Mouse (Mus musculus): ENCODE data around the gene Syn3. TPM values are rescaled to one million over a fixed set of nuclear protein-coding genes. Genes with fewer than 3 reads are reported as not detected.

Syn3 gene
- polyA plus RNA-seq, 1 experiment from 2014 or later = 7.1 TPM

DNA sequence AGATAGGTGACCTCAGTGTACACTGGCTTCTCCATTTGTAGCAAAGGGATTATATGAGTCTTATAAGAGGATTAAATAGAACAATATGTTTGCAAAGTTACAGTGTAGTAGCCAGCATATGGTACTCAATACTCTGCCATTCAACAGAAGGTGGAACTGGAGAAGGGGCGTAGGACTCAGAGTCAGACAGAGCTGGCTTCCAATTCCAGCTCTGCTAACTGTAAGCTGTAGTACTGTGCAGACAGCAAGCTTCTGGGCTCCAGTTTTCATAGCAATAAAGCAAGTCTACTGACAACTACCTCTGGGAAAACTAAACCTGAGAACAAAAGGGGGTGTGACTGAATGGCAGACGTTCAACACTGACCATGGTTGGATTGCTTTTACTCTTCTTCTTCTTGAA lies 237.0 kb downstream of the Syn3 start:
- ATAC-seq (replicated peaks; ENCODE audit: low FRiP score) (no peak), DNase-seq (ENCODE audit: low spot score) (no peak)
- H3K4me1 ChIP-seq (replicated peaks; ENCODE audit: control insufficient read depth, insufficient read depth, low read length) = no peaks in the 10 kb centered on the region
- no peaks in the 10 kb centered on the region for H3K36me3 ChIP-seq (ENCODE audit: control insufficient read depth, insufficient read depth, low read length)
- no peaks in the 10 kb centered on the region for H3K27me3 ChIP-seq (ENCODE audit: control insufficient read depth, insufficient read depth, low read length)
- H3K9me3 ChIP-seq (ENCODE audit: control insufficient read depth, low read length) = no peaks in the 10 kb centered on the region
- no peak overlapping the region for H3K27ac ChIP-seq (ENCODE audit: low read depth, low read length)
- H3K9ac ChIP-seq (ENCODE audit: low read length) = no peak overlapping the region
- H3K4me3 ChIP-seq (ENCODE audit: low read depth, low read length) = no peak overlapping the region
- no peak overlapping the region for H3K4me2 ChIP-seq (ENCODE audit: low read depth, low read length, severe bottlenecking)
- WGBS = 78% methylated on average over 2 of the region's 2 CpGs

DNA sequence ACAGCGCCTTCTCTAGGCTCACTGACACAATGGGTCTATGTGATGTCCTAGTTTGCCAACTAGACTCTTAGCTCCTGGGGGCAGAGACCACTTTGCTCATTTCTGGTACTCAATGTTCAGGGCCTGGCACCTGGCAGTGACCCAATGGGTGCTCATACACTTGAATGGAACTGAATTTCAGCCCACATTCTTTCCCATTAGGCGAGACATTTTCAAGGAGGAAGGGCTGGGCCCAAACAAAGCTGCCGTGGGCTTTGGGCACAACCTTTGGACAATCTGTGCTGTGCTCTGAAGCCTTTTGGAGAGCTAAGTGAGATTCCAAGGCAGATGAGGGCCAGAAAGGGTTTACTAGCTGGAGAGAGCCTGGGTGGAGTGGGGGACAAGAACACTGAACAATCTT lies 239.7 kb downstream of the Syn3 start:
- Histone ChIP-seq H3K4me3 (ENCODE audit: low read depth, low read length) (no peak overlapping the region), H3K9ac (ENCODE audit: low read length) (no peak overlapping the region), H3K36me3 (ENCODE audit: control insufficient read depth, insufficient read depth, low read length) (no peaks in the 10 kb centered on the region), H3K4me2 (ENCODE audit: low read depth, low read length, severe bottlenecking) (no peak overlapping the region), H3K9me3 (ENCODE audit: control insufficient read depth, low read length) (no peaks in the 10 kb centered on the region), H3K27me3 (ENCODE audit: control insufficient read depth, insufficient read depth, low read length) (no peaks in the 10 kb centered on the region), H3K4me1 (replicated peaks; ENCODE audit: control insufficient read depth, insufficient read depth, low read length) (no peaks in the 10 kb centered on the region), H3K27ac (ENCODE audit: low read depth, low read length) (no peak overlapping the region)
- 82% methylated on average over 3 of the region's 3 CpGs for WGBS
- DNase-seq (ENCODE audit: low spot score) (no peak), ATAC-seq (replicated peaks; ENCODE audit: low FRiP score) (no peak)

DNA sequence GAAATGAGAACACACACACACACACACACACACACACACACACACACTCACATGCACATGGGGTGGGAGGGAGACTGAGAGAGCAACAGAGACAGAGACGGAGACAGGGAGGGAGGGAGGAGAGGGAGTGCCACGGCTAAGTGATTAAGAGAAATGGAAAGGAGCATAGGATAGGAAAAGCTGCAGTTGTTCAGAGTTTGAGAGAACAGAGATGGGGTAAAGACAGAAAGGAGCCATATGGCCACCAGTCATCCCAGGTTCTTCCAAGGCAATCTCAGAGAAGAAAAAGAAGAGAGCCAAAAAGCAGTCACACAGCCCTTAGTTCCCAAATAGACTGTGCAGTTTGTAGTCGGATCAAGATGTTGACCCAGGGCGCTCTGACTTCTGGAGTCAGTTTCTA lies 240.7 kb downstream of the Syn3 start:
- Histone ChIP-seq H3K4me3 (ENCODE audit: low read depth, low read length) (no peak overlapping the region), H3K27me3 (ENCODE audit: control insufficient read depth, insufficient read depth, low read length) (no peaks in the 10 kb centered on the region), H3K4me1 (replicated peaks; ENCODE audit: control insufficient read depth, insufficient read depth, low read length) (no peaks in the 10 kb centered on the region), H3K27ac (ENCODE audit: low read depth, low read length) (no peak overlapping the region), H3K9ac (ENCODE audit: low read length) (no peak overlapping the region), H3K9me3 (ENCODE audit: control insufficient read depth, low read length) (no peaks in the 10 kb centered on the region), H3K4me2 (ENCODE audit: low read depth, low read length, severe bottlenecking) (no peak overlapping the region), H3K36me3 (ENCODE audit: control insufficient read depth, insufficient read depth, low read length) (no peaks in the 10 kb centered on the region)
- DNase-seq (ENCODE audit: low spot score) = no peak
- no peak for ATAC-seq (replicated peaks; ENCODE audit: low FRiP score)
- 85% methylated on average over 4 of the region's 4 CpGs for WGBS

DNA sequence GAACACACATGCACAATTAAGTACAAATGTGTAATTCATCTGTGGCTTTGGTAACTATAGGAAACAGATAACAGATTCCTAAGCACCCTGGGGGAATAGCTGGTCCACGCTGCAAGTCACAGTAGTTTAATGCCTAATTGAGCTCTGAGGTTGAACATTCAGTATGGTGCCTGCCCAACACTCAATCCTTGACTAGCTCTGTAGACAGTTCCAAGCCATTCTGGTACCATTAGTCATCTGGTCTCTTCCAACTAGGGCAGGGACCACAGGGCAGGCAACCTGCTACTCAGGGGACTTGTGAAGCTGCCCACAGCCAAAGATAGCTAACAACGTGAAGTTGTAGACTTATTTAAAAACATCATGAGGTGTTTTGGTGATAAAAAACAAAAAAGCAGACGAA lies 241.7 kb downstream of the Syn3 start:
- H3K27ac ChIP-seq (ENCODE audit: low read depth, low read length) = no peak overlapping the region
- H3K4me1 ChIP-seq (replicated peaks; ENCODE audit: control insufficient read depth, insufficient read depth, low read length) = no peaks in the 10 kb centered on the region
- H3K9ac ChIP-seq (ENCODE audit: low read length) = no peak overlapping the region
- 81% methylated on average over 3 of the region's 3 CpGs for WGBS
- H3K4me2 ChIP-seq (ENCODE audit: low read depth, low read length, severe bottlenecking) = no peak overlapping the region
- DNase-seq (ENCODE audit: low spot score) (no peak), ATAC-seq (replicated peaks; ENCODE audit: low FRiP score) (no peak)
- no peaks in the 10 kb centered on the region for H3K27me3 ChIP-seq (ENCODE audit: control insufficient read depth, insufficient read depth, low read length)
- H3K4me3 ChIP-seq (ENCODE audit: low read depth, low read length) = no peak overlapping the region
- no peaks in the 10 kb centered on the region for H3K9me3 ChIP-seq (ENCODE audit: control insufficient read depth, low read length)
- no peaks in the 10 kb centered on the region for H3K36me3 ChIP-seq (ENCODE audit: control insufficient read depth, insufficient read depth, low read length)

DNA sequence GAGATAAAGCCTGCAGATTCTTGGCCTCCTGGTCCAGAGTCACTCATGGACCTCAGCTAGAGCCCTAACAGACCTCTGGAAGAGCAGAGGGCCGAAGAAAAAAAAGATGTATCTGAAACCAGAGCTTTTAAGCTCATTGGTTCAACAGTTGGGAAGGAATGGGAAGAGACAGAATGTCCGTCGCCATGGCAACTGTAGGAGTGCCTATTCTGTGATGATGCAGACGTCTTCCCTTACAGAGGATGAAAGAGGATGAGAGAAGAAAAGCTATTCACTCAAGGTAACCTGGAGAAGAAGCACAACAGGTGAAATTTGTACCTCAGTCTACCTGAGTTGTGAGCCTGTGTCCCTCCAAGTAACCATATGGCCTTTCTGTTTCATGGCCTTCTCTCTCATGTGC lies 242.5 kb downstream of the Syn3 start:
- ATAC-seq (replicated peaks; ENCODE audit: low FRiP score) = no peak
- Histone ChIP-seq H3K9me3 (ENCODE audit: control insufficient read depth, low read length) (no peaks in the 10 kb centered on the region), H3K9ac (ENCODE audit: low read length) (no peak overlapping the region), H3K4me1 (replicated peaks; ENCODE audit: control insufficient read depth, insufficient read depth, low read length) (no peaks in the 10 kb centered on the region), H3K27ac (ENCODE audit: low read depth, low read length) (no peak overlapping the region), H3K27me3 (ENCODE audit: control insufficient read depth, insufficient read depth, low read length) (no peaks in the 10 kb centered on the region), H3K36me3 (ENCODE audit: control insufficient read depth, insufficient read depth, low read length) (no peaks in the 10 kb centered on the region), H3K4me2 (ENCODE audit: low read depth, low read length, severe bottlenecking) (no peak overlapping the region), H3K4me3 (ENCODE audit: low read depth, low read length) (no peak overlapping the region)
- 54% methylated on average over 4 of the region's 4 CpGs for WGBS
- DNase-seq (ENCODE audit: low spot score) = no peak

DNA sequence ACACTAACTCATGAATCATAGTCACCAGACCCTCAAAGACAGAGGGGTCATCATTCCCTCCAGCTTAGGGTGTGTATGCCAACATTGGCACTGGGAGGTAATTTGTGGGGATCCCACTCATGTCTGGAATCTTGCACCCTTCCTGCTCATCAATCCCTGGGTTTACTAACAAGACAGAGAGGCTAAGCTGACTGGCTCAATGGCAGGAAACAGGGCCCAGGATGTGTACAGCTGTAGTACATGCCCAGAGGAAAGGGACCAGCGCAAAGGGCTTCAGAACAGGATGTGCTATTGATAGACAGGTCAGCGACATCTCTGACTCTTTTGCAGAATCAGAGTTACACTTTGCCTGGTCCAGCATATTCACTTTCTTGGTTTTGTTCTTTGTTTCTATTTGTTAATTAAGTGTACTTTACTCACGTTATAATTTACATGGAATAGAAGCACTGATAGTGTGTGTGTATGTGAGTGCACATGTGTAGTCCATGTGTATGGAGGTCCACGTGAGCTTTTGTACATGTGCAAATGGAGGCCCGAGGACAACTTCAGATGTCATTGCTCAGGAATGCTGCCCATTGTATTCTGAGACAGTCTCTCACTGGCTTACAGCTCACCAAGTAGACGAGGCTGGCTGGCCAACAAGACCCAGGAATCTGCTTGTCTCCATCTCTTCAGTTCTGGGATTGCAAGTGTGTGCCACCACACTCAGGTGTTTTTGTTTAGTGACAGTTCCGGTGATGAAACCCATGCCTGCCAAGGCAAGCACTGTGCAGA lies 248.4 kb downstream of the Syn3 start:
- Histone ChIP-seq H3K36me3 (ENCODE audit: control insufficient read depth, insufficient read depth, low read length) (no peaks in the 10 kb centered on the region), H3K27me3 (ENCODE audit: control insufficient read depth, insufficient read depth, low read length) (no peaks in the 10 kb centered on the region), H3K27ac (ENCODE audit: low read depth, low read length) (no peak overlapping the region), H3K4me1 (replicated peaks; ENCODE audit: control insufficient read depth, insufficient read depth, low read length) (no peaks in the 10 kb centered on the region), H3K4me3 (ENCODE audit: low read depth, low read length) (no peak overlapping the region), H3K9ac (ENCODE audit: low read length) (no peak overlapping the region), H3K9me3 (ENCODE audit: control insufficient read depth, low read length) (no peaks in the 10 kb centered on the region), H3K4me2 (ENCODE audit: low read depth, low read length, severe bottlenecking) (no peak overlapping the region)
- 67% methylated on average over 7 of the region's 7 CpGs for WGBS
- DNase-seq (ENCODE audit: low spot score) = no peak
- ATAC-seq (replicated peaks; ENCODE audit: low FRiP score) = no peak

DNA sequence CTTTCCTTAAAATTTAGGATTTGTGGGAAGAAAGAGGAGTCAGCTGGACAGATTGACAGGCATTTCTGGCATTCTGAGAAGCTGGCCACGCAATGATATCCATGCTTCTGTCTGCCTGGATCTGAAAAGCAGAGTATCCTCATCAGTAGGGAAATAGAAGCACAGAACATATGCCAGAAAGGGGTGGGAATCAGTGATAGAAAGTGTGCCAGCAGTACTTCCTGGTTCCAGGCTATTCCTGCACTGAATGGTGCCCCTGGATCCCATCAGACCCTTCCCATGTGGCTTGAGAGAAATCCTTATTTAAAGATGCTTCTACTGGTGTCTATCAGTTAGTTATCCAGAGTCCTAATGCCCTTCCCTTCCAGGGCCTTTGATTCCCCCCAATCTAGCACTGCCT lies 249.4 kb downstream of the Syn3 start:
- Histone ChIP-seq H3K4me2 (ENCODE audit: low read depth, low read length, severe bottlenecking) (no peak overlapping the region), H3K9ac (ENCODE audit: low read length) (no peak overlapping the region), H3K4me3 (ENCODE audit: low read depth, low read length) (no peak overlapping the region), H3K4me1 (replicated peaks; ENCODE audit: control insufficient read depth, insufficient read depth, low read length) (no peaks in the 10 kb centered on the region), H3K27ac (ENCODE audit: low read depth, low read length) (no peak overlapping the region), H3K36me3 (ENCODE audit: control insufficient read depth, insufficient read depth, low read length) (no peaks in the 10 kb centered on the region), H3K9me3 (ENCODE audit: control insufficient read depth, low read length) (no peaks in the 10 kb centered on the region), H3K27me3 (ENCODE audit: control insufficient read depth, insufficient read depth, low read length) (no peaks in the 10 kb centered on the region)
- ATAC-seq (replicated peaks; ENCODE audit: low FRiP score) (no peak), DNase-seq (ENCODE audit: low spot score) (no peak)
- WGBS = 85% methylated on average over 1 of the region's 1 CpGs

DNA sequence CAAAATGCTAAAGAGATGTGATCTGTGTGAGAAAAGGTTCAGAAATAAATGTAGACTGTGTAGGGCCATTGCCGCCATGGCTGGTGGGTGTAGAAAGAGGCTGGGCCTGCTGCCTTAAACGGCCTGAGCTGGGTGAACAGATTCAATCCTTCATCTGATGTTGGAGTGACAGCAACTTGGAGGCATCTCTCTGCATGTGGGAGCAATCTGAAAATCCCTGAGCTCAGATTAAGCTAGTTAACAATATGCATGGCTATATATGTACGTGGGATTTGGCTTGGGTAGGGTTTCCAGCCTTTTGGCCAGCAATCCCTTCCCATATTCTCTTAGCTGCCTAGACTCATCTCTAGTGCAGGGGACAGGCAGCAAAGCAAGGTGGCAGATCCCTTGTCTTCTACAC lies 249.9 kb downstream of the Syn3 start:
- Histone ChIP-seq H3K27ac (ENCODE audit: low read depth, low read length) (no peak overlapping the region), H3K4me3 (ENCODE audit: low read depth, low read length) (no peak overlapping the region), H3K4me1 (replicated peaks; ENCODE audit: control insufficient read depth, insufficient read depth, low read length) (no peaks in the 10 kb centered on the region), H3K4me2 (ENCODE audit: low read depth, low read length, severe bottlenecking) (no peak overlapping the region), H3K27me3 (ENCODE audit: control insufficient read depth, insufficient read depth, low read length) (no peaks in the 10 kb centered on the region), H3K9ac (ENCODE audit: low read length) (no peak overlapping the region), H3K36me3 (ENCODE audit: control insufficient read depth, insufficient read depth, low read length) (no peaks in the 10 kb centered on the region), H3K9me3 (ENCODE audit: control insufficient read depth, low read length) (no peaks in the 10 kb centered on the region)
- 87% methylated on average over 3 of the region's 3 CpGs for WGBS
- no peak for DNase-seq (ENCODE audit: low spot score)
- ATAC-seq (replicated peaks; ENCODE audit: low FRiP score) = no peak

DNA sequence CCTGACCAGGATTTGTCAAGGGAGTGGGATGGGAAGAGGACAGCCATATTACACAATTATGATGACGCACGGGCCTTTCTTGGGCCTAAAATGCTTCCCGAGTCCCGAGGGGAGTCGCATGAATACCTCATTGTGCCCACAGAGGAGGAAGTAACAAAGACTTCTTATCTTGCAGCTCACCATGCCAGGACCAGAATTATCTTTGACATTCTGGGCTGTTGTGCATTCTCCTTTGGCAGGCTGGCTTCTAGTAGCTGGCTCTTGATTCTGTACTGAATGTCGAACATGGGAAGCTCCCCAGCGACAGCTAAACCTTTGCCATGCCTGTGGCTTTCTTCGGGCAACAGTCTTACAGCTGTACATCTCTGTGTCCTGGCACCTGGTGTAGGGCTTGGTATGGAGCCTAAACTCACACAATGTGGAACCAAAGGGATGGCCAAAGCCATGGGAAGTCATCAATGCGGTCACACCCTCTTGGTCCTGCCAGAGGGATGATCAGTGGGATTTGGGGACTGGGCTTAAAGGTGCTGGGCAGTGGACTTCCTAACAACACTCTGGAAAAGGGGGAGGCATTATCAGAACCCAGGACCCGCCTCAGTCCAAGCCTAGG lies 250.5 kb downstream of the Syn3 start:
- WGBS = 90% methylated on average over 10 of the region's 10 CpGs
- H3K4me2 ChIP-seq (ENCODE audit: low read depth, low read length, severe bottlenecking) = no peak overlapping the region

More for the DNA sequence above, 250.5 kb downstream of the Syn3 start:
- no peaks in the 10 kb centered on the region for H3K4me1 ChIP-seq (replicated peaks; ENCODE audit: control insufficient read depth, insufficient read depth, low read length)
- H3K9ac ChIP-seq (ENCODE audit: low read length) = no peak overlapping the region
- H3K36me3 ChIP-seq (ENCODE audit: control insufficient read depth, insufficient read depth, low read length) = no peaks in the 10 kb centered on the region
- no peak overlapping the region for H3K4me3 ChIP-seq (ENCODE audit: low read depth, low read length)
- H3K27me3 ChIP-seq (ENCODE audit: control insufficient read depth, insufficient read depth, low read length) = no peaks in the 10 kb centered on the region
- DNase-seq (ENCODE audit: low spot score) (no peak), ATAC-seq (replicated peaks; ENCODE audit: low FRiP score) (no peak)
- no peak overlapping the region for H3K27ac ChIP-seq (ENCODE audit: low read depth, low read length)
- H3K9me3 ChIP-seq (ENCODE audit: control insufficient read depth, low read length) = no peaks in the 10 kb centered on the region
